Comparison of ENCODE assay signal across 17 mouse cellular contexts in the genomic region with DNA sequence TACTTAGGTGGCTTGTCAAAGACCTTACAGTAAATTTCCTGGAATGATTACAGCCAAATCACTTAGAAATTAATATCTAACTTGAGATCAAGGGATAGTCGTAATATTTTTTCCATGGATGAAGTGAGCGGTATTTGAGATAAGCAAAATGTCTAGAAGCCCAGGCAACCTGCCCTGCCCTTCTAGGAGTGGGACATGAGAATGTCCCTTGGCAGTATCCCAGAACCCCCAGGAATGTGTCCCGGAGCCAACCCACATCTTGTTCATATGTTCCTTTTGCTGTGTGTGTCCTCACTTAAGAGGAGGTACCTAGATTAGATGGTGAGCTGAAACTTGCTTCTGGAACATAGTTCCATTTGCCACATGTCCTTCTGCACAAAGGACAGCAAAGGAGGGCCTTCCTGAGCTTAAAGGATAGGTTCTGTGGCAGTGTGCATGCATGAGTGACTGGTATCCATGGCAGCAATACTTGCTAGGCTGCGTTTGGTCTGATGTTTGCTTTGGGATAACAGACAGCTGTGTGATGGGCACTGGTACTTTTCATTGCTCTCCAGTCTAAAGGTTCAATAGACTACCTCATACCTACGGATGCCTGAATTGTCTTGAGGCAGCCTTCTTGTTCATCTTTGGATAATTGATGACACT.
DNase-seq lines count a peak whose midpoint lies in the region; ATAC-seq and TF ChIP-seq lines count a peak whose summit lies in the region.
"Had no signal": no experiment of that assay in that cellular context is flagged by ENCODE, and none has a peak within 500 bp of the region (broad histone marks: within the 10 kb centered on the region; RNA-seq: fewer than 3 reads in every experiment).

No protein-coding gene starts in this region.

- no peak overlapping the region for H3K27ac ChIP-seq in heart, embryonic 10.5 days
- no peak overlapping the region for H3K27ac ChIP-seq in midbrain, embryonic 13.5 days
- no peak overlapping the region for H3K27ac ChIP-seq in midbrain, embryonic 10.5 days (replicated peaks)
- H3K27ac ChIP-seq in lung, embryonic 14.5 days (ENCODE audit: low read depth): peak overlapping the region; percentile 19; the same call in 1 of the 2 replicates
- no peak overlapping the region for H3K27ac ChIP-seq in forebrain, embryonic 15.5 days (replicated peaks)
- H3K27ac ChIP-seq: embryonic facial prominence, embryonic 12.5 days; gastrocnemius, adult 2 months; heart, embryonic 15.5 days; layer of hippocampus, adult 2 months; neural tube, embryonic 13.5 days had no signal

- H3K4me3 ChIP-seq in heart, embryonic 10.5 days: no peak overlapping the region
- H3K4me3 ChIP-seq in midbrain, embryonic 13.5 days (replicated peaks): no peak overlapping the region
- no peak overlapping the region for H3K4me3 ChIP-seq in midbrain, embryonic 10.5 days
- H3K4me3 ChIP-seq in lung, embryonic 14.5 days (ENCODE audit: low read depth, low read length): no peak overlapping the region
- H3K4me3 ChIP-seq in forebrain, embryonic 15.5 days: no peak overlapping the region
- H3K4me3 ChIP-seq: embryonic facial prominence, embryonic 12.5 days; gastrocnemius, adult 2 months; heart, embryonic 15.5 days; layer of hippocampus, adult 2 months; neural tube, embryonic 13.5 days had no signal

- H3K4me2 ChIP-seq in midbrain, embryonic 13.5 days (replicated peaks): no peak overlapping the region
- H3K4me2 ChIP-seq in lung, embryonic 14.5 days: no peak overlapping the region
- no peak overlapping the region for H3K4me2 ChIP-seq in forebrain, embryonic 15.5 days (replicated peaks)
- H3K4me2 ChIP-seq: embryonic facial prominence, embryonic 12.5 days; heart, embryonic 15.5 days; neural tube, embryonic 13.5 days had no signal

- 0 out of 2 replicates have a peak, but pooled peaks have one; percentile 50 for ATAC-seq in midbrain, embryonic 13.5 days
- peak; percentile 55 for ATAC-seq in lung, embryonic 14.5 days (ENCODE audit: insufficient read depth)
- ATAC-seq in erythroid progenitor cell, adult 5-6 weeks (replicated peaks; ENCODE audit: low FRiP score, poor library complexity, severe bottlenecking): no peak
- no peak for ATAC-seq in forebrain, embryonic 15.5 days (replicated peaks)
- ATAC-seq: activated CD4-positive, CD25-positive, alpha-beta regulatory T cell, adult 4 months; intestine, postnatal 0 days had no signal

- H3K9me3 ChIP-seq in heart, embryonic 10.5 days: no peaks in the 10 kb centered on the region
- H3K9me3 ChIP-seq in midbrain, embryonic 13.5 days: no peaks in the 10 kb centered on the region
- H3K9me3 ChIP-seq in midbrain, embryonic 10.5 days (replicated peaks): no peaks in the 10 kb centered on the region
- no peaks in the 10 kb centered on the region for H3K9me3 ChIP-seq in lung, embryonic 14.5 days (ENCODE audit: low read depth, low read length)
- H3K9me3 ChIP-seq in forebrain, embryonic 15.5 days: no peaks in the 10 kb centered on the region
- H3K9me3 ChIP-seq: embryonic facial prominence, embryonic 12.5 days; heart, embryonic 15.5 days; neural tube, embryonic 13.5 days had no signal

- 74% methylated on average over 5 of the region's 5 CpGs for WGBS in heart, embryonic 10.5 days
- 61% methylated on average over 5 of the region's 5 CpGs for WGBS in midbrain, embryonic 13.5 days
- 68% methylated on average over 5 of the region's 5 CpGs for WGBS in midbrain, embryonic 10.5 days
- WGBS in lung, embryonic 14.5 days: 26% methylated on average over 5 of the region's 5 CpGs
- WGBS in forebrain, embryonic 15.5 days: 75% methylated on average over 5 of the region's 5 CpGs

- TF ChIP-seq CTCF in lung, embryonic 14.5 days (IDR thresholded peaks at IDR 0.05; ENCODE audit: low read depth): no peak

- no peaks in the 10 kb centered on the region for H3K36me3 ChIP-seq in heart, embryonic 10.5 days
- no peaks in the 10 kb centered on the region for H3K36me3 ChIP-seq in midbrain, embryonic 13.5 days
- no peaks in the 10 kb centered on the region for H3K36me3 ChIP-seq in midbrain, embryonic 10.5 days
- H3K36me3 ChIP-seq in lung, embryonic 14.5 days (ENCODE audit: insufficient read depth): no peaks in the 10 kb centered on the region
- no peaks in the 10 kb centered on the region for H3K36me3 ChIP-seq in forebrain, embryonic 15.5 days
- H3K36me3 ChIP-seq: embryonic facial prominence, embryonic 12.5 days; heart, embryonic 15.5 days; neural tube, embryonic 13.5 days had no signal

- H3K27me3 ChIP-seq in heart, embryonic 10.5 days (ENCODE audit: insufficient read depth, poor library complexity, severe bottlenecking): no peaks in the 10 kb centered on the region
- no peaks in the 10 kb centered on the region for H3K27me3 ChIP-seq in midbrain, embryonic 13.5 days
- no peaks in the 10 kb centered on the region for H3K27me3 ChIP-seq in midbrain, embryonic 10.5 days (ENCODE audit: low read depth, poor library complexity, severe bottlenecking)
- H3K27me3 ChIP-seq in lung, embryonic 14.5 days (ENCODE audit: insufficient read depth, low read length): no peaks in the 10 kb centered on the region
- H3K27me3 ChIP-seq in forebrain, embryonic 15.5 days: no peaks in the 10 kb centered on the region
- H3K27me3 ChIP-seq: embryonic facial prominence, embryonic 12.5 days; heart, embryonic 15.5 days; neural tube, embryonic 13.5 days had no signal

- H3K9ac ChIP-seq in midbrain, embryonic 13.5 days (replicated peaks): no peak overlapping the region
- H3K9ac ChIP-seq in lung, embryonic 14.5 days: no peak overlapping the region
- H3K9ac ChIP-seq in forebrain, embryonic 15.5 days (replicated peaks): no peak overlapping the region
- H3K9ac ChIP-seq: embryonic facial prominence, embryonic 12.5 days; heart, embryonic 15.5 days; neural tube, embryonic 13.5 days had no signal

- H3K4me1 ChIP-seq in heart, embryonic 10.5 days: peaks cover 8% of the 10 kb centered on the region
- H3K4me1 ChIP-seq in midbrain, embryonic 13.5 days (replicated peaks): 0 out of 2 replicates have a peak, but pooled peaks cover 10% of the 10 kb centered on the region
- peaks cover 31% of the 10 kb centered on the region for H3K4me1 ChIP-seq in midbrain, embryonic 10.5 days
- H3K4me1 ChIP-seq in lung, embryonic 14.5 days (ENCODE audit: insufficient read depth): 0 out of 2 replicates have a peak, but pooled peaks cover 11% of the 10 kb centered on the region
- no peaks in the 10 kb centered on the region for H3K4me1 ChIP-seq in forebrain, embryonic 15.5 days

- peak; percentile 60 for DNase-seq in heart, embryonic 10.5 days (ENCODE audit: low spot score)
- DNase-seq in heart, adult 18-20 months: no peak
- no peak for DNase-seq in midbrain, embryonic 10.5 days (ENCODE audit: low spot score)
- peak; percentile 76 for DNase-seq in lung, embryonic 14.5 days
- DNase-seq in layer of hippocampus, adult 18-20 months (ENCODE audit: low spot score in 2 of 2): no peak
- DNase-seq: cerebellum, adult 2 months; gastrocnemius, adult 2 months; right cerebral cortex, adult 18-20 months had no signal

Comparison
In these comparisons a context has a peak if more than half of its experiments do, and no peak if none do; other contexts are left out.
1. DNase-seq: peak in heart, embryonic 10.5 days (single experiment) and lung, embryonic 14.5 days (single experiment); none in heart, adult 18-20 months (0 of 2), midbrain, embryonic 10.5 days (single experiment) and layer of hippocampus, adult 18-20 months (0 of 2).
2. ATAC-seq: peak in midbrain, embryonic 13.5 days (single experiment) and lung, embryonic 14.5 days (single experiment); none in erythroid progenitor cell, adult 5-6 weeks (single experiment) and forebrain, embryonic 15.5 days (single experiment).